Mouse (Mus musculus): ENCODE measurements at regions not wholly inside any gene's neighbourhood (a gene's known extent, or its start where the extent isn't known, plus 50 kb on each side); places are given as distances from the start of the nearest gene placed in this dataset.

GRCm38 (mm10) chr3:83416536-83416935 lies 288.8 kb downstream of the Dchs2 start:
- H3K27ac ChIP-seq, result no peak overlapping the region
- intact Hi-C loops (cut with DNase I), result no loop called here
- peak; percentile 46 for DNase-seq

GRCm38 (mm10) chr3:83424267-83424666 lies 296.5 kb downstream of the Dchs2 start:
- Histone ChIP-seq H3K27ac (no peak overlapping the region), H3K4me3 (no peak overlapping the region)
- TF ChIP-seq CTCF (IDR thresholded peaks at IDR 0.05), result no peak
- no peak for DNase-seq
- intact Hi-C loops (cut with DNase I), result no loop called here

More at GRCm38 (mm10) chr3:83416536-83416935, 288.8 kb downstream of the Dchs2 start:
- peak; percentile 56 for TF ChIP-seq CTCF (IDR thresholded peaks at IDR 0.05)
- H3K4me3 ChIP-seq, result no peak overlapping the region

GRCm38 (mm10) chr3:83429376-83429775 lies 301.6 kb downstream of the Dchs2 start:
- no peak for TF ChIP-seq CTCF (IDR thresholded peaks at IDR 0.05)
- DNase-seq, result no peak
- intact Hi-C loops (cut with DNase I), result no loop called here

GRCm38 (mm10) chr3:83446154-83446667 lies 318.5 kb downstream of the Dchs2 start:
- Histone ChIP-seq H3K4me3 (no peak overlapping the region), H3K27ac (no peak overlapping the region)
- no peak for TF ChIP-seq CTCF (IDR thresholded peaks at IDR 0.05)
- intact Hi-C loops (cut with DNase I), result no loop called here
- DNase-seq, result peak; percentile 38

More at GRCm38 (mm10) chr3:83429376-83429775, 301.6 kb downstream of the Dchs2 start:
- no peak overlapping the region for H3K27ac ChIP-seq
- no peak overlapping the region for H3K4me3 ChIP-seq

GRCm38 (mm10) chr3:83450662-83451061 lies 315.5 kb upstream of the Sfrp2 start:
- TF ChIP-seq CTCF (IDR thresholded peaks at IDR 0.05), result no peak
- DNase-seq, result peak; percentile 19
- H3K27ac ChIP-seq, result peak overlapping the region; percentile 49
- intact Hi-C loops (cut with DNase I), result no loop called here
- H3K4me3 ChIP-seq, result no peak overlapping the region

GRCm38 (mm10) chr3:83451317-83451716 lies 314.8 kb upstream of the Sfrp2 start:
- H3K4me3 ChIP-seq, result no peak overlapping the region
- no peak overlapping the region; the same call in 1 of the 2 replicates for H3K27ac ChIP-seq
- peak; percentile 59 for DNase-seq
- no peak for TF ChIP-seq CTCF (IDR thresholded peaks at IDR 0.05)
- intact Hi-C loops (cut with DNase I), result no loop called here

GRCm38 (mm10) chr3:83453462-83453861 lies 312.7 kb upstream of the Sfrp2 start:
- Histone ChIP-seq H3K4me3 (no peak overlapping the region), H3K27ac (no peak overlapping the region)
- TF ChIP-seq CTCF (IDR thresholded peaks at IDR 0.05), result no peak
- DNase-seq, result no peak
- intact Hi-C loops (cut with DNase I), result no loop called here

- intact Hi-C loops (cut with DNase I), result no loop called here
- no peak for TF ChIP-seq CTCF (IDR thresholded peaks at IDR 0.05)
- DNase-seq, result no peak
Observed at GRCm38 (mm10) chr3:83458450-83458849, 307.7 kb upstream of the Sfrp2 start.

GRCm38 (mm10) chr3:83479251-83479650 lies 286.9 kb upstream of the Sfrp2 start:
- Histone ChIP-seq H3K27ac (no peak overlapping the region), H3K4me3 (no peak overlapping the region)
- no peak for TF ChIP-seq CTCF (IDR thresholded peaks at IDR 0.05)
- intact Hi-C loops (cut with DNase I), result no loop called here
- no peak for DNase-seq

More at GRCm38 (mm10) chr3:83458450-83458849, 307.7 kb upstream of the Sfrp2 start:
- Histone ChIP-seq H3K27ac (no peak overlapping the region), H3K4me3 (no peak overlapping the region)

- TF ChIP-seq CTCF (IDR thresholded peaks at IDR 0.05), result no peak
- Histone ChIP-seq H3K4me3 (no peak overlapping the region), H3K27ac (no peak overlapping the region)
- no peak for DNase-seq
- intact Hi-C loops (cut with DNase I), result no loop called here
Observed at GRCm38 (mm10) chr3:83480176-83480575, 285.9 kb upstream of the Sfrp2 start.

- intact Hi-C loops (cut with DNase I), result no loop called here
- no peak for DNase-seq
- H3K4me3 ChIP-seq, result no peak overlapping the region
- no peak overlapping the region for H3K27ac ChIP-seq
- no peak for TF ChIP-seq CTCF (IDR thresholded peaks at IDR 0.05)
Observed at GRCm38 (mm10) chr3:83486192-83486716, 279.9 kb upstream of the Sfrp2 start.

GRCm38 (mm10) chr3:83495584-83495983 lies 270.5 kb upstream of the Sfrp2 start:
- Histone ChIP-seq H3K4me3 (no peak overlapping the region), H3K27ac (no peak overlapping the region)
- TF ChIP-seq CTCF (IDR thresholded peaks at IDR 0.05), result peak; percentile 55
- peak; percentile 25 for DNase-seq
- intact Hi-C loops (cut with DNase I), result loop anchor here (5.0 kb wide), 1 partner anchor 267 kb away; no protein-coding TSS in a partner anchor

- no peak for DNase-seq
- Histone ChIP-seq H3K4me3 (no peak overlapping the region), H3K27ac (no peak overlapping the region)
- intact Hi-C loops (cut with DNase I), result no loop called here
- TF ChIP-seq CTCF (IDR thresholded peaks at IDR 0.05), result no peak
Observed at GRCm38 (mm10) chr3:83503901-83504300, 262.2 kb upstream of the Sfrp2 start.

- no peak overlapping the region for H3K27ac ChIP-seq
- no peak for DNase-seq
- intact Hi-C loops (cut with DNase I), result no loop called here
- no peak for TF ChIP-seq CTCF (IDR thresholded peaks at IDR 0.05)
- H3K4me3 ChIP-seq, result no peak overlapping the region
Observed at GRCm38 (mm10) chr3:83516614-83517013, 249.5 kb upstream of the Sfrp2 start.
